Mouse (Mus musculus) bone marrow macrophage, adult 2 months (primary cell): ENCODE measurements around the gene Smpd3.

Experiments
- CTCF ChIP-seq: IDR thresholded peaks from 2 replicates; pipeline ENCODE4 v1.5.1; 2012; ENCODE audit warnings: low read depth, mild to moderate bottlenecking, low read length, moderate library complexity
- POLR2A ChIP-seq: IDR thresholded peaks from 2 replicates; pipeline ENCODE4 v1.6.1; 2012; ENCODE audit warnings: mild to moderate bottlenecking, low read depth, low read length, borderline replicate concordance

- no peak for TF ChIP-seq CTCF
- no peak for TF ChIP-seq POLR2A
These were observed 75.4 kb downstream of the Smpd3 start for GRCm38 (mm10) chr8:106262343-106262742.
